Mouse (Mus musculus) adrenal gland, postnatal 0 days (tissue): ENCODE data around the gene Mrgprb1. TPM values are rescaled to one million over a fixed set of nuclear protein-coding genes. Genes with fewer than 3 reads are reported as not detected.

Experiments used
- polyA plus RNA-seq: library from polyadenylated mRNA; unstranded; fragments of >200 nt; fragmentation: Nextera tagmentation; extraction: Ambion mirVana; gene quantifications from 2 replicates; pipeline ENCODE4 v1.2.1, GENCODE M21; 2015

Mrgprb1 gene
- 0.49 and 0.95 TPM in 2 replicates for polyA plus RNA-seq

GRCm38 (mm10) chr7:48456242-48456641 lies at the start of gene Mrgprb1:
Gene Mrgprb1, minus strand, starts transcription at chr7:48456342.

GRCm38 (mm10) chr7:48499221-48499620 lies 43.1 kb upstream of the Mrgprb1 start, which contains the start of gene Mrgprx2:
Gene Mrgprx2, minus strand, starts transcription at chr7:48499321.

Other genes with a start within 250 kb of the Mrgprb1 start
- not detected in 2 replicates for gene Mrgprb8, start 67.8 kb downstream of the Mrgprb1 start, polyA plus RNA-seq
- 0.14 and 0.25 TPM in 2 replicates for gene Mrgprx2, start 43.0 kb upstream of the Mrgprb1 start, polyA plus RNA-seq
- 0.66 and 0.84 TPM in 2 replicates for gene Mrgprb2, start 101.7 kb upstream of the Mrgprb1 start, polyA plus RNA-seq
- gene Mrgprb3, start 187.5 kb upstream of the Mrgprb1 start, polyA plus RNA-seq, result not detected in 2 replicates